Mouse (Mus musculus) heart, adult 2 months (tissue): ENCODE measurements at regions not wholly inside any gene's neighbourhood (a gene's known extent, or its start where the extent isn't known, plus 50 kb on each side); places are given as distances from the start of the nearest gene placed in this dataset.

ENCODE experiments used
- DNase-seq, 2 experiments: peaks; one replicate each; pipeline ENCODE4 v3.0.0; 2021
- H3K27ac ChIP-seq: fragments of 200-600 bp; 2 replicates; pipeline ENCODE4 v1.8.1; 2022
- H3K27me3 ChIP-seq: fragments of 200-500 bp; 2 replicates; pipeline ENCODE4 v1.6.1; 2012; ENCODE audit warnings: mild to moderate bottlenecking, low read length, inconsistent platforms, mixed read lengths; ENCODE audit not compliant: control insufficient read depth, insufficient read depth
- H3K36me3 ChIP-seq: fragments of 200-500 bp; 2 replicates; pipeline ENCODE4 v1.6.1; 2012; ENCODE audit warnings: low read length, inconsistent platforms; ENCODE audit not compliant: control insufficient read depth, insufficient read depth
- H3K4me1 ChIP-seq: fragments of 200-500 bp; 2 replicates; pipeline ENCODE4 v1.6.1; 2011; ENCODE audit warnings: low read length; ENCODE audit not compliant: control insufficient read depth, insufficient read depth
- H3K4me3 ChIP-seq: fragments of 200-600 bp; 2 replicates; pipeline ENCODE4 v1.8.1; 2022
- H3K79me2 ChIP-seq: fragments of 200-500 bp; replicated peaks from 2 replicates; pipeline ENCODE4 v1.6.1; 2012; ENCODE audit warnings: mild to moderate bottlenecking, inconsistent platforms, low read length, moderate library complexity, mixed read lengths; ENCODE audit not compliant: control insufficient read depth, insufficient read depth
- H3K9ac ChIP-seq: fragments of 200-500 bp; 2 replicates; pipeline ENCODE4 v1.6.1; 2012; ENCODE audit warnings: low read depth, mild to moderate bottlenecking, control low read depth, inconsistent platforms, low read length, mixed read lengths
- CTCF ChIP-seq: fragments of 200-600 bp; IDR thresholded peaks from 2 replicates; pipeline ENCODE4 v1.8.1; 2022; ENCODE audit warnings: antibody characterized with exemption, mild to moderate bottlenecking, moderate library complexity
- EP300 ChIP-seq: fragments of 200-500 bp; IDR thresholded peaks from 2 replicates; pipeline ENCODE4 v1.6.1; 2011; ENCODE audit warnings: low read depth, low read length, control low read depth; ENCODE audit not compliant: insufficient read depth
- POLR2A ChIP-seq: fragments of 200-500 bp; IDR thresholded peaks from 2 replicates; pipeline ENCODE4 v1.6.1; 2011; ENCODE audit warnings: mild to moderate bottlenecking, low read depth, low read length, control low read depth; ENCODE audit not compliant: insufficient read depth
- WGBS: fragments of 180-500 bp; shearing (Covaris S2); methylation state at CpG from one replicate; pipeline ENCODE4 v1.1.7; 2018; 5-methylcytosine and 5-hydroxymethylcytosine counted together
- intact Hi-C: fragments of 180-260 bp; cut with DNase I; formaldehyde crosslinking; loops from one replicate; pipeline ENCODE4 v1.15.1; 2025

GRCm38 (mm10) chr19:27134360-27134759, 81.9 kb upstream of the Vldlr start:
- no peak for DNase-seq
- Histone ChIP-seq H3K4me1 (no peaks in the 10 kb centered on the region), H3K27ac (no peak overlapping the region), H3K36me3 (no peaks in the 10 kb centered on the region), H3K4me3 (no peak overlapping the region), H3K27me3 (no peaks in the 10 kb centered on the region), H3K79me2 (no peaks in the 10 kb centered on the region), H3K9ac (no peak overlapping the region)
- intact Hi-C loops, result no loop called here
- 61% methylated on average over 5 of the region's 5 CpGs for WGBS
- no peak for TF ChIP-seq CTCF
- no peak for TF ChIP-seq POLR2A
- no peak for TF ChIP-seq EP300

- no peak for DNase-seq
- no peak overlapping the region for H3K9ac ChIP-seq
- H3K4me3 ChIP-seq, result no peak overlapping the region
- H3K36me3 ChIP-seq, result no peaks in the 10 kb centered on the region
- no peak for TF ChIP-seq EP300
- TF ChIP-seq POLR2A, result no peak
- TF ChIP-seq CTCF, result no peak
- H3K27me3 ChIP-seq, result no peaks in the 10 kb centered on the region
- intact Hi-C loops, result no loop called here
- no peak overlapping the region for H3K27ac ChIP-seq
- H3K79me2 ChIP-seq, result no peaks in the 10 kb centered on the region
- 35% methylated on average over 3 of the region's 3 CpGs for WGBS
- no peaks in the 10 kb centered on the region for H3K4me1 ChIP-seq
Observed at GRCm38 (mm10) chr19:27140892-27141291, 75.4 kb upstream of the Vldlr start.

- H3K36me3 ChIP-seq, result no peaks in the 10 kb centered on the region
- no peaks in the 10 kb centered on the region for H3K27me3 ChIP-seq
- H3K9ac ChIP-seq, result no peak overlapping the region
- no peaks in the 10 kb centered on the region for H3K79me2 ChIP-seq
- no peak for TF ChIP-seq CTCF
- intact Hi-C loops, result no loop called here
- DNase-seq, result no peak
- WGBS, result 83% methylated on average over 4 of the region's 4 CpGs
- no peaks in the 10 kb centered on the region for H3K4me1 ChIP-seq
- no peak overlapping the region for H3K27ac ChIP-seq
- H3K4me3 ChIP-seq, result no peak overlapping the region
Observed at GRCm38 (mm10) chr19:27142181-27142580, 74.1 kb upstream of the Vldlr start.

- Histone ChIP-seq H3K27ac (no peak overlapping the region), H3K79me2 (no peaks in the 10 kb centered on the region), H3K9ac (no peak overlapping the region), H3K27me3 (no peaks in the 10 kb centered on the region), H3K4me1 (no peaks in the 10 kb centered on the region), H3K36me3 (no peaks in the 10 kb centered on the region), H3K4me3 (no peak overlapping the region)
- intact Hi-C loops, result no loop called here
- no peak for TF ChIP-seq POLR2A
- TF ChIP-seq CTCF, result no peak
- no peak for TF ChIP-seq EP300
- DNase-seq, result peak in 1 of 2 experiments; percentile 16
- WGBS, result 35% methylated on average over 12 of the region's 12 CpGs
Observed at GRCm38 (mm10) chr19:27147404-27147803, 68.9 kb upstream of the Vldlr start.

- no peak for DNase-seq
- Histone ChIP-seq H3K9ac (no peak overlapping the region), H3K27ac (no peak overlapping the region), H3K36me3 (no peaks in the 10 kb centered on the region), H3K4me3 (no peak overlapping the region), H3K79me2 (no peaks in the 10 kb centered on the region), H3K4me1 (no peaks in the 10 kb centered on the region), H3K27me3 (no peaks in the 10 kb centered on the region)
- TF ChIP-seq EP300 (no peak), POLR2A (no peak)
- intact Hi-C loops, result no loop called here
- 49% methylated on average over 5 of the region's 5 CpGs for WGBS
Observed at GRCm38 (mm10) chr19:27148330-27148729, 68.0 kb upstream of the Vldlr start.

- 47% methylated on average over 4 of the region's 4 CpGs for WGBS
Observed at GRCm38 (mm10) chr19:27149567-27149966, 66.7 kb upstream of the Vldlr start.

More at GRCm38 (mm10) chr19:27149567-27149966, 66.7 kb upstream of the Vldlr start:
- H3K79me2 ChIP-seq, result no peaks in the 10 kb centered on the region
- H3K9ac ChIP-seq, result no peak overlapping the region
- DNase-seq, result no peak
- H3K36me3 ChIP-seq, result no peaks in the 10 kb centered on the region
- no peak overlapping the region for H3K27ac ChIP-seq
- H3K4me3 ChIP-seq, result no peak overlapping the region
- no peak for TF ChIP-seq CTCF
- no peak for TF ChIP-seq EP300
- no peak for TF ChIP-seq POLR2A
- intact Hi-C loops, result no loop called here
- H3K27me3 ChIP-seq, result no peaks in the 10 kb centered on the region
- no peaks in the 10 kb centered on the region for H3K4me1 ChIP-seq
